Mouse (Mus musculus): ENCODE measurements around the gene Arhgap23.

- TF ChIP-seq POLR2A (IDR thresholded peaks at IDR 0.05; ENCODE audit: borderline replicate concordance, insufficient read depth, low read length) (no peak), CTCF (IDR thresholded peaks at IDR 0.05; ENCODE audit: borderline replicate concordance, insufficient read depth, low read depth, low read length) (peak; percentile 47; the same call in 1 of the 2 replicates)
Measured at GRCm38 (mm10) chr11:97506331-97506730, 91.0 kb downstream of the Arhgap23 start.

Measured in cerebellum, adult 2 months (tissue).